Mouse (Mus musculus) lung, embryonic 14.5 days (tissue): ENCODE data around the gene Gm6502. TPM values are rescaled to one million over a fixed set of nuclear protein-coding genes. Genes with fewer than 3 reads are reported as not detected.
"Not testable (repeated sequence)": the region's sequence is repeated elsewhere in the genome, so short reads cannot be mapped to it uniquely, and the experiment has no call there.

Source experiments
- ATAC-seq: fragments of 200-750 bp; cut with Nextera tagmentation; 2 replicates; pipeline ENCODE4 v1.8.0; 2017; ENCODE audit warnings: mild to moderate bottlenecking, moderate TSS enrichment, moderate library complexity; ENCODE audit not compliant: insufficient read depth
- DNase-seq: peaks from one replicate; pipeline ENCODE4 v3.0.0-alpha.2; 2015
- H3K27ac ChIP-seq: fragments of 300-500 bp; sonication (generic); 2 replicates; pipeline ENCODE4 v1.5.1; 2014; ENCODE audit warnings: low read depth, mild to moderate bottlenecking, moderate library complexity
- H3K27me3 ChIP-seq: fragments of 300-500 bp; sonication (generic); 2 replicates; pipeline ENCODE4 v1.6.1; 2014; ENCODE audit warnings: low read length, control low read depth; ENCODE audit not compliant: insufficient read depth
- H3K36me3 ChIP-seq: fragments of 300-500 bp; sonication (generic); 2 replicates; pipeline ENCODE4 v1.6.1; 2014; ENCODE audit warnings: control low read depth; ENCODE audit not compliant: insufficient read depth
- H3K4me1 ChIP-seq: fragments of 300-500 bp; sonication (generic); 2 replicates; pipeline ENCODE4 v1.6.1; 2014; ENCODE audit warnings: antibody characterized with exemption, control low read depth; ENCODE audit not compliant: insufficient read depth
- H3K4me2 ChIP-seq: fragments of 300-500 bp; sonication (generic); 2 replicates; pipeline ENCODE4 v1.6.1; 2014; ENCODE audit warnings: mild to moderate bottlenecking
- H3K4me3 ChIP-seq: fragments of 300-500 bp; sonication (generic); 2 replicates; pipeline ENCODE4 v1.5.1; 2014; ENCODE audit warnings: low read depth, low read length
- H3K9ac ChIP-seq: fragments of 300-500 bp; sonication (generic); 2 replicates; pipeline ENCODE4 v1.6.1; 2014
- H3K9me3 ChIP-seq: fragments of 300-500 bp; sonication (generic); 2 replicates; pipeline ENCODE4 v1.6.1; 2016; ENCODE audit warnings: low read depth, low read length, control low read depth
- WGBS: fragments of 180-500 bp; shearing (Covaris S2); extraction: QIAGEN DNeasy Blood & Tissue Kit; methylation state at CpG from one replicate; pipeline ENCODE4 v1.1.7; 2014; 5-methylcytosine and 5-hydroxymethylcytosine counted together
- polyA plus RNA-seq: library from polyadenylated mRNA; unstranded; fragments of >200 nt; fragmentation: Nextera tagmentation; extraction: Ambion mirVana; gene quantifications from 2 replicates; pipeline ENCODE4 v1.2.1, GENCODE M21; 2014

Gm6502 gene
- not detected in 2 replicates for polyA plus RNA-seq

DNA sequence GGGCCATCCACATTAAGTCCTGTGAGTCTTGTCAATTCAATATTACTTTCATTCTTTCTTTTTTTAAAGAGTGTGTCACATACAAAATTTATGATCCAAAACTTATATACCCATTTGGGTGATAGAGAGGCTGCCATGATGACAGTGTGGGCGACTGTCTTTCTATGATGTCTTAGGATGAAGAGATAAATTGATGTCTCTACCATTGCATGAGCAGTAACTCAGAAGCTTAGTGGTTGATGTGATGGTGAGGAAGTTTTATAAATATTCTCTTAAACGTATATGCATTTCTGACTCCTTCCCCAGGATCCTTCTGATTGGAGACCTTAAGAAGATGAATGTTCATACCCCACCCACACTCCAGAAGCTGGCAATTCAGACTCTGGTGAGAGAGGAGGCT, at the start of gene Gm6502:
TSS of gene Gm6502 (plus strand) at position 301 of the 400 bp plus-strand sequence.
- H3K9me3 ChIP-seq, H3K27me3 ChIP-seq, H3K36me3 ChIP-seq, H3K4me1 ChIP-seq, H3K4me2 ChIP-seq, ATAC-seq, DNase-seq, H3K4me3 ChIP-seq, H3K9ac ChIP-seq, H3K27ac ChIP-seq: not testable (repeated sequence)
- no CpG with 5 or more reads among the region's 2 CpGs for WGBS

DNA sequence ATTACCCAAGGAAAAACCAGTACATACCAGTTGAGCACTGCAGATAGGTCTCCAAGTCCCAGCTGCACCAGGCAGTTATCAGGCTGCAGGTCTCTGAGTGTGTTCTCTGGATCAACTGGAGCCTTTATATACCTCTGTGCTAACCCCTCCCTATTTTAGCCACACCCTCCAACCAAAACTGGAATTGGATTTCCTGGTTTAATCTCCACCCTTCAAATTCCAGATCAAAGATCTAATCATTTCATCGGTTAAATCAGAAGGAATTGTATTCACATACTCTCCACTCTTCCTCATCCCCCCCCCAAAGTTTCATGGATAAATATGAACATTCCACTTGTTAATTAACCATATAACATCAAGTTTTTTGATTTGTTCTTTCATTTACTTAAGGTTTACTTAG, 7.5 kb upstream of the Gm6502 start, which contains the start of gene A430089I19Rik:
TSS of gene A430089I19Rik (minus strand) at position 101 of the 400 bp plus-strand sequence.
- not testable (repeated sequence) for H3K9ac ChIP-seq, H3K36me3 ChIP-seq, ATAC-seq, H3K4me3 ChIP-seq, H3K27ac ChIP-seq, H3K4me2 ChIP-seq, DNase-seq, H3K9me3 ChIP-seq, H3K27me3 ChIP-seq, H3K4me1 ChIP-seq
- WGBS = 81% methylated on average over 1 of the region's 1 CpGs

DNA sequence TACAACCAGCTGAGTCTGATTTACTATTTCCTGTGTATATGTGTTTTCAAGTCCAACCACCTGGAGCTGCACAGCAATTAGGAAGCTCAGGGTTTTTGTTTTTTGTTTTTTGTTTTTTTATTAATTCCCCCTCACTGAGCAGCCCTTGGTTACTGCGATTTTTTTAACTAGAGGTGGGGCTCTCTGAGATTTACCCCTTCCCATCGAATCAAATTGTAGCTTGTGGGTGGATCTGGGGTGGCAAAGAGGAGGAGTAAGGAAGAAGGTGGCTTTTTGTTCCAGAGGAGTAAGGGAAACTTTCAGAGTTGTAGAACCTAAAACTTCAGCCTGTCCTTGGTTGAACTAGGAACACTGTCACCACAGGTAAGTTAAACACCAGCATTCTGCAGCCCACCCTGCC, 25.2 kb downstream of the Gm6502 start, which contains the start of gene AA792892:
TSS of gene AA792892 (plus strand) at position 301 of the 400 bp plus-strand sequence.
- H3K4me3 ChIP-seq, H3K27ac ChIP-seq, DNase-seq, H3K4me1 ChIP-seq, H3K27me3 ChIP-seq, ATAC-seq, H3K9ac ChIP-seq, H3K4me2 ChIP-seq, H3K36me3 ChIP-seq, H3K9me3 ChIP-seq: not testable (repeated sequence)
- WGBS = no CpG with 5 or more reads among the region's 2 CpGs

Other genes with a start within 250 kb of the Gm6502 start
- not detected in 2 replicates for gene BC061212, start 243.9 kb upstream of the Gm6502 start, polyA plus RNA-seq
- gene Gm6351, start 238.1 kb upstream of the Gm6502 start, polyA plus RNA-seq = not detected in 2 replicates
- gene Gm3106, start 96.4 kb upstream of the Gm6502 start, polyA plus RNA-seq = not detected in 2 replicates
- gene A430089I19Rik, start 7.6 kb upstream of the Gm6502 start, polyA plus RNA-seq = not detected in 2 replicates
- gene AA792892, start 25.3 kb downstream of the Gm6502 start, polyA plus RNA-seq = not detected in 2 replicates
- gene Gm7682, start 131.3 kb downstream of the Gm6502 start, polyA plus RNA-seq = not detected in 2 replicates
- not detected in 2 replicates for gene Gm3139, start 211.9 kb downstream of the Gm6502 start, polyA plus RNA-seq